Mouse (Mus musculus): ENCODE measurements around the gene Ubac2.

DNA sequence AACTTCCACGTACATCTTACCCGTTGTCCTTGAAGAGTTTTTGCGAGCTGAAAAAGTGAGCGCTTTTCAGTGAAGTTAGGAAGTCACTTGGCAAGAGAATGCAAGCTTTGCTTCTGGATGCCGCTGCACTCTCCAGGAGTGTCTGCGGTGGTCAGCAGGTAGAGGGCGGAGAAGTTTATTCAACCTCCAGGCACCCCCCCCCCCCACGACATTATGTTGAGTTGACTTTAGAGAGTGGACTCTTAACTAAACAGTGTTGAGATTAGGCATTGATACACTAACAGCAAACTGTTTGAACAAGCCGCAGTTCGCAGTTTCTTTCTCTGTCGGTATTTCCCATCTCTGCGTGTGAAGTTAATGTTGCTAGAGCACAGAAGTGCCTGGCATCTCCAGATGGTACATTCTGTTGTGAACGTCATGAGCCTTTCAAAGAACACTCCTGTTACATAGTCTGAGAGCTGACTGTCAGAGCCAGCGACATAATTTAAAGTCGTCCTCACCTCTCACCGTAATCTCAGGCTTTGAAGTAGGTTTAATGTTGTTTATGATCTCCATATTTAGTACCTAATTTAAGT lies 933 bp downstream of the Ubac2 start:
- no peak for TF ChIP-seq CTCF (IDR thresholded peaks at IDR 0.05; ENCODE audit: low read depth)
- no peak for TF ChIP-seq EP300 (IDR thresholded peaks at IDR 0.05; ENCODE audit: low read depth)
